Mouse (Mus musculus) liver, embryonic 13.5 days (tissue): ENCODE data around the gene Rnf111. TPM values are rescaled to one million over a fixed set of nuclear protein-coding genes. Genes with fewer than 3 reads are reported as not detected.

Experiments used
- ATAC-seq: fragments of 200-750 bp; cut with Nextera tagmentation; 2 replicates; pipeline ENCODE4 v1.8.0; 2017; ENCODE audit warnings: low read depth, mild to moderate bottlenecking, moderate number of reproducible peaks, moderate library complexity
- DNase-seq: peaks from one replicate; pipeline ENCODE4 v3.0.0; 2022
- H3K27ac ChIP-seq: fragments of 300-500 bp; sonication (generic); 2 replicates; pipeline ENCODE4 v1.5.1; 2015; ENCODE audit warnings: moderate library complexity, mild to moderate bottlenecking, inconsistent platforms
- H3K27me3 ChIP-seq: fragments of 300-500 bp; sonication (generic); 2 replicates; pipeline ENCODE4 v1.6.1; 2015; ENCODE audit warnings: mild to moderate bottlenecking, inconsistent platforms
- H3K36me3 ChIP-seq: fragments of 300-500 bp; sonication (generic); 2 replicates; pipeline ENCODE4 v1.6.1; 2015; ENCODE audit warnings: mild to moderate bottlenecking, inconsistent platforms
- H3K4me1 ChIP-seq: fragments of 300-500 bp; sonication (generic); replicated peaks from 2 replicates; pipeline ENCODE4 v1.6.1; 2015; ENCODE audit warnings: inconsistent platforms
- H3K4me2 ChIP-seq: fragments of 300-500 bp; sonication (generic); 2 replicates; pipeline ENCODE4 v1.6.1; 2015; ENCODE audit warnings: inconsistent platforms, mild to moderate bottlenecking, moderate library complexity
- H3K4me3 ChIP-seq: fragments of 300-500 bp; sonication (generic); replicated peaks from 2 replicates; pipeline ENCODE4 v1.5.1; 2015; ENCODE audit warnings: mild to moderate bottlenecking, inconsistent platforms
- H3K9ac ChIP-seq: fragments of 300-500 bp; sonication (generic); 2 replicates; pipeline ENCODE4 v1.6.1; 2015; ENCODE audit warnings: mild to moderate bottlenecking, inconsistent platforms
- H3K9me3 ChIP-seq: fragments of 300-500 bp; sonication (generic); replicated peaks from 2 replicates; pipeline ENCODE4 v1.6.1; 2016; ENCODE audit warnings: inconsistent platforms
- WGBS: fragments of 180-500 bp; shearing (Covaris S2); methylation state at CpG from one replicate; pipeline ENCODE4 v1.1.7; 2015; ENCODE audit not compliant: insufficient replicate concordance; 5-methylcytosine and 5-hydroxymethylcytosine counted together
- polyA plus RNA-seq: library from polyadenylated mRNA; unstranded; fragments of >200 nt; fragmentation: Nextera tagmentation; extraction: Ambion mirVana; gene quantifications from 2 replicates; pipeline ENCODE4 v1.2.1, GENCODE M21; 2015

Gene Rnf111
- polyA plus RNA-seq, 1 experiment from 2014 or later, result 7.2 TPM

DNA sequence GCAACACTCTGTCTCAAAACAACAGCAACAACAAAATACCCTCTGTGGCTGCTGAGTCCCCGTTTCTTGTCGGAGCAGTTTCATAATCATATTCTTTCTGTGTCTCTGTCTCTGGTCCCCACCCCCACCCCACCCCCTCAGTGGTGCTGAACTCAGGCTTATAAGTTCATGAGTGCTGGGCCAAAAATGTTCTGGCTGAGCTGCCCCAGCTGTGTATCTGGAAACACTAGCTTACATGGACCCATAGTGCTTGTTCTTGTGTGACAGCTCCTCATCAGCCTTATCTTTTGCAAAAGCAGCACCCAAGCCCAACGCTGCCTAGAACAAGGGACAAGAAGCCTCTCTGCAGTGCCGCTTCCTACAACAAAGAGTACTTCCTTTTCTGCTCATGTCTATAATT lies 63.6 kb downstream of the Rnf111 start:
- Histone ChIP-seq H3K4me2 (no peak overlapping the region), H3K4me1 (peaks cover 4% of the 10 kb centered on the region), H3K9me3 (no peaks in the 10 kb centered on the region), H3K36me3 (peaks cover 80% of the 10 kb centered on the region), H3K4me3 (no peak overlapping the region), H3K9ac (no peak overlapping the region), H3K27ac (no peak overlapping the region), H3K27me3 (no peaks in the 10 kb centered on the region)
- no peak for DNase-seq
- no peak for ATAC-seq
- 79% methylated on average over 4 of the region's 4 CpGs for WGBS

DNA sequence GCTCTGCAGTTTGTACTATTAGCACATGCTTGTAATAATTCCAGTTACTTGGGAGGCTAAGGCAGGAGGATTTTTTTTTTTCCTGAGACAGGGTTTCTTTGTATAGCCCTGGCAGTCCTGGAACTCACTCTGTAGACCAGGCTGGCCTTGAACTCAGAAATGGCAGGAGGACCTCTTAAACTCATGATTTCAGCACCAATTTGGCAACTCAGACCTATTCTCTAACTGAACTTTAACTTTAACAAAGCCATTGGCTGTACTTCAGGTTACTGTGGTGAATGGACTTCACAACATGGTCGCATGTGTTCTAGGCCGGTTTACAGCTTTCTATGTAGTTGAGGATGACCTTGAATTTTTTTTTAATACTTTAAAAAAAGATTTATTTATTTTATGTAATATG lies 80.9 kb downstream of the Rnf111 start:
- H3K27me3 ChIP-seq, result no peaks in the 10 kb centered on the region
- no peak overlapping the region for H3K27ac ChIP-seq
- peaks cover 46% of the 10 kb centered on the region for H3K36me3 ChIP-seq
- no peak overlapping the region for H3K9ac ChIP-seq
- no peak overlapping the region for H3K4me2 ChIP-seq
- no peaks in the 10 kb centered on the region for H3K9me3 ChIP-seq
- ATAC-seq (no peak), DNase-seq (no peak)
- 87% methylated on average over 2 of the region's 2 CpGs for WGBS
- H3K4me3 ChIP-seq, result no peak overlapping the region
- peaks cover 26% of the 10 kb centered on the region for H3K4me1 ChIP-seq

DNA sequence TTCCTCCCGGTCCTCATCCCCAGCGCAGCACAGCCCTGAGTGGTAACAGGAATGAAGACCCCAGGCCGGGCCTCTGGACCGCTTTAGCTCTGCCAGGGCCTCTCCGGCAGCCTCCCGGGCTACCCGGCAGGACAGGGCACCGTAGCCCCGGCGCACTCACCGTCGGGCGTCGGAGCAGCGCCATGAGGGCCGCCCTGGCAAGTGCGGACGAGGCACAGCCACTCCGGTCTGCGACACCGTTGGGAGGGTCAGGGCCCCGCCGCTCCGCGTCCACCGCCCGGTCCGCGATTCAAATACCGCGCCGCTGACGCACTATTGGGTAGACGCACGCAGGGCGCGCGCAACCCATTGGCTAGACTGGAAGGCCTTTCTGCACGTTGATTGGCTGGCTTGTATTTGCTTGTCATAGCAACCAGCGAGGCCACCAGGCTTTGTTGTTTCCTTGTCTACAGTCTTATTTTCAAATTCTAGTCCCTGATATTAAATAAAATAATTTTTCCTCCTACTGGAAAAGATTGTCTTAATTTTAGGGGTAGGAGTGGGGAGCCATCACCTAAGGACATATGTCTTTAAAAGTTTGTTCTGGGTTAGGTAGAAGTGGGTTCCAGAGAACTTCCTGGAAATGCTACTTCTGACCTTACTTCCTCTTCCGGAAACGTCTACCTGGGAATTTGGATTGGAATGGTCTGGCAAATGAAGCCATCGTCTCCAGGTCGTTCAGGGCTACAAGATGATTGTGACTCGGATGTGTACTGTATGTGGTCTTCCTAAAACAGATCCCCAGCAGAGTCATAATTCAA lies 82.1 kb downstream of the Rnf111 start, which contains the start of gene Ccnb2:
Gene Ccnb2, minus strand, starts transcription at position 291 of the 800 bp plus-strand sequence.
- ATAC-seq (peak; percentile 100), DNase-seq (peak; percentile 91)
- Histone ChIP-seq H3K27ac (peak within 1 kb of the TSS; percentile 97), H3K9ac (peak within 1 kb of the TSS; percentile 99), H3K27me3 (no peaks in the 10 kb centered on the region), H3K4me3 (peak within 1 kb of the TSS; percentile 97), H3K4me2 (peak within 1 kb of the TSS; percentile 77), H3K9me3 (no peaks in the 10 kb centered on the region), H3K36me3 (peaks cover 47% of the 10 kb centered on the region), H3K4me1 (peaks cover 26% of the 10 kb centered on the region)
- 1% methylated on average over 45 of the region's 45 CpGs for WGBS

DNA sequence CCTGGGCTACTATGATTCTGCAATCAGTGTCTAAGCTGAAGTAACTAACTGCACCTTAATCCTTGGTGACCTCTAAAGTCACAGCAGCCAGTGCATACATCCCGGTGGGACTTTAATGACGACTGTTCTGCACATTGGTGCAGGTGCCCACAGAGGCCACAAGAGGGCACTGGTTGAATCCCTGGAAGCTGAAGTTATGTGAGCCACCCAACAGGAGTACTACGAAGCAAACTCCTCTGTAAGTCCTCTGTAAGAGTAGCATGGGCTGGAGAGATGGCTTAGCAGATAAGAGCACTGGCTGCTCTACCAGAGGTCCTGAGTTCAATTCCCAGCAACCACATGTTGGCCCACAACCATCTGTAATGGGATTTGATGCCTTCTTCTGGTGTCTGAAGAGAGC lies 87.1 kb downstream of the Rnf111 start:
- Histone ChIP-seq H3K4me1 (peaks cover 20% of the 10 kb centered on the region), H3K27me3 (no peaks in the 10 kb centered on the region), H3K9me3 (no peaks in the 10 kb centered on the region), H3K27ac (no peak overlapping the region), H3K36me3 (peaks cover 78% of the 10 kb centered on the region), H3K4me3 (no peak overlapping the region), H3K9ac (no peak overlapping the region), H3K4me2 (no peak overlapping the region)
- 63% methylated on average over 3 of the region's 3 CpGs for WGBS
- DNase-seq (peak; percentile 18), ATAC-seq (no peak)

DNA sequence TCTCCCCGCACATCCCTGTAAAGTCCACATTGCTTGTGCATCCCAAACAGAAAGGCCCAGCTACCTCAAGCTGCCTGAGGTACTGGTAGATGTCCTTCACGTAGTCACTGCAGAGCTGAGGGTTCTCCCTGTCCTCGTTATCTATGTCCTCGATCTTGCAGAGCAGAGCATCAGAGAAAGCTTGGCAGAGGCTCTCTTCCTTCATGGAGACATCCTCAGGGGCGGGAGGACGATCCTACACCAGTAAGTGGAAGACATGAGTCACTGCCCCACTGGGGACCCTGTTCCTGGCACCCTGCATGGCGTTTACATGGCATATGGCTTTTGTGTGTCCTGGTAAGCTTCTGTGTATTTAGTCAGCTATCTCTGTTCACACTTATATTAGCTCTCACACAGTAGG lies 90.5 kb downstream of the Rnf111 start:
- ATAC-seq (no peak), DNase-seq (no peak)
- Histone ChIP-seq H3K4me1 (no peaks in the 10 kb centered on the region), H3K27me3 (no peaks in the 10 kb centered on the region), H3K27ac (no peak overlapping the region), H3K9ac (no peak overlapping the region), H3K36me3 (peaks cover 98% of the 10 kb centered on the region), H3K4me3 (no peak overlapping the region), H3K9me3 (no peaks in the 10 kb centered on the region), H3K4me2 (no peak overlapping the region)
- 88% methylated on average over 7 of the region's 7 CpGs for WGBS

DNA sequence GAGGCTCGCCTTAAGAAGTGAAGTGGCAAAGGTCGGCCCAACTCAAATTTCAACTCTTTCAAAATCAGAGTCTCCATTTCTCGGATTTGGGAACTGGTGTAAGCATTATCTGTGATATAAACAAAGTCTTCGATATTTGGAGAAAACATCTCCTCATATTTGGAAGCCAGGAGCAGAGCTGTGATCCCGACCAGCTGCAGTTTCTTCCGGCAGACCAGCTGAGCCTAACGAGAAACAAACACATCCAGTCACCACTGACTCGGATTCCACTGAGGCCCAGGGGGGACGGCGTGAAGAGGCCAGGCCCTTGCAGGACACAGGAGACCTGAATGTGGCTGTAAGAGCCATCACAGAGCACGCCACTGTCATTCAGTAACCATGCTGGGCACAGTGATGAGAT lies 92.9 kb downstream of the Rnf111 start:
- no peak overlapping the region for H3K9ac ChIP-seq
- H3K4me2 ChIP-seq, result no peak overlapping the region
- no peaks in the 10 kb centered on the region for H3K27me3 ChIP-seq
- H3K9me3 ChIP-seq, result no peaks in the 10 kb centered on the region
- DNase-seq (no peak), ATAC-seq (no peak)
- H3K4me1 ChIP-seq, result no peaks in the 10 kb centered on the region
- H3K27ac ChIP-seq, result no peak overlapping the region
- 86% methylated on average over 11 of the region's 11 CpGs for WGBS
- peaks cover 95% of the 10 kb centered on the region for H3K36me3 ChIP-seq
- H3K4me3 ChIP-seq, result no peak overlapping the region

DNA sequence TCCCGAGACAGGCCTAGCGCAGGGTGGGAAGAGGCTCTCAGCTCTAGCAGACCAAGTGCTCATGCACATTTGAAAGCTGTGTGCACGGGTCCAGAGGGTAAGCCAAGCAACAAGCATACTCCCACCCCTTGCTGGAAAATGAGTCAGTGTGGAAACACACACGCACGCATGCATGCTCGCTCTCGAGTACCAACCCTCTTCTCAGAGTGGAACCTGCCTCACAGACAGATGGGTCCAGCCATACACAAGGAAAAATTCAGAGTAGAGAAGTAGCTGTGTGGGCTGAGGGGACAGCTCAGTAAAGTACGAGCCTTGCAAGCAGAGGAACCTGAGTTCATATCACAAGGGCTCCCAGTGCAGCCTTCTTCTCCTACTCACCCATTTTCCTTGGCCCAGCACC lies 93.8 kb downstream of the Rnf111 start:
- peaks cover 86% of the 10 kb centered on the region for H3K36me3 ChIP-seq
- H3K4me2 ChIP-seq, result no peak overlapping the region
- ATAC-seq, result no peak
- no peak overlapping the region for H3K4me3 ChIP-seq
- no peaks in the 10 kb centered on the region for H3K27me3 ChIP-seq
- no peak overlapping the region for H3K27ac ChIP-seq
- H3K9me3 ChIP-seq, result no peaks in the 10 kb centered on the region
- no peaks in the 10 kb centered on the region for H3K4me1 ChIP-seq
- no peak overlapping the region for H3K9ac ChIP-seq
- no peak for DNase-seq
- 91% methylated on average over 8 of the region's 8 CpGs for WGBS

DNA sequence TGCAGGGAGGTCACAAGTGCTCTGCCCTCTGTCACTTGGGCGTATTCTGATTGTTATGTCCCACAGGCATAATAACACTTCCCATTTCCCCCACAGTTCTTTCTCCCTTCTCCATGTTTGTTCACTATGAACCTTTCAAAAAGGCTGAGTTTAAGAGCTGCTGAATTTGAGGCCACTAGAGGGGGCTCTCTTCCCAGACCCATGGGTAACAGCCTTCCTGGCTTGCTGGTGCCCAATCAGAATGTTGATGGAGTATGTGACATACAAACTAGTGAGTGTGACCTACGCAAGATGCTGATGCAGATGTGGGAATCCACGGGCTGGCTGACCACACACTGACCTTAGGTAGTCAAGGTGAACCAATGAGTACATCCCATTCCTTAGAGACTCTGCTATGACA lies 94.7 kb downstream of the Rnf111 start:
- no peaks in the 10 kb centered on the region for H3K27me3 ChIP-seq
- no peak for DNase-seq
- H3K36me3 ChIP-seq, result peaks cover 76% of the 10 kb centered on the region

DNA sequence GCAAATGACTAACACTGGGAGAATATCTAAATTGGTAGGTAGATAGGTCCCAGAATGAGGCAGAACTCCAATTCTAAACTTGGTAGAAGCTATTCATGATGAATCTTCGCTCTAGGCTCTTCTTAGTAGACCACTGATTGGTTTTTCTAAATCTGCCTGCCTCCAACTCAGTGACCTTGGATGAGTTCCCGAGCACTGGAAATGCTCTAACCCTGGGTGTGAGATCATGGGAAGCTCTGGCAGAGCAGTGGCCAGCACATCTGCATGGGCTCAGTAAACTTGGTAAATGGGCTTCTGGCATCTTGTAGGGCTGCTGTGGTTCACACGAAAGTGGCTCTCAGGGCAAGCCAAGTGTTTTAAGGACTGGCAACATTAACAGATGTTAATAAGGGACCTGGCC lies 96.9 kb downstream of the Rnf111 start:
- Histone ChIP-seq H3K9ac (no peak overlapping the region), H3K36me3 (peaks cover 54% of the 10 kb centered on the region), H3K4me2 (no peak overlapping the region), H3K4me1 (no peaks in the 10 kb centered on the region), H3K27ac (no peak overlapping the region), H3K9me3 (no peaks in the 10 kb centered on the region), H3K4me3 (no peak overlapping the region), H3K27me3 (no peaks in the 10 kb centered on the region)
- DNase-seq (no peak), ATAC-seq (no peak)
- 86% methylated on average over 3 of the region's 3 CpGs for WGBS

More for the DNA sequence above, 94.7 kb downstream of the Rnf111 start:
- Histone ChIP-seq H3K9ac (no peak overlapping the region), H3K27ac (no peak overlapping the region), H3K9me3 (no peaks in the 10 kb centered on the region), H3K4me2 (no peak overlapping the region), H3K4me1 (no peaks in the 10 kb centered on the region), H3K4me3 (no peak overlapping the region)
- ATAC-seq, result no peak
- WGBS, result 95% methylated on average over 3 of the region's 3 CpGs

DNA sequence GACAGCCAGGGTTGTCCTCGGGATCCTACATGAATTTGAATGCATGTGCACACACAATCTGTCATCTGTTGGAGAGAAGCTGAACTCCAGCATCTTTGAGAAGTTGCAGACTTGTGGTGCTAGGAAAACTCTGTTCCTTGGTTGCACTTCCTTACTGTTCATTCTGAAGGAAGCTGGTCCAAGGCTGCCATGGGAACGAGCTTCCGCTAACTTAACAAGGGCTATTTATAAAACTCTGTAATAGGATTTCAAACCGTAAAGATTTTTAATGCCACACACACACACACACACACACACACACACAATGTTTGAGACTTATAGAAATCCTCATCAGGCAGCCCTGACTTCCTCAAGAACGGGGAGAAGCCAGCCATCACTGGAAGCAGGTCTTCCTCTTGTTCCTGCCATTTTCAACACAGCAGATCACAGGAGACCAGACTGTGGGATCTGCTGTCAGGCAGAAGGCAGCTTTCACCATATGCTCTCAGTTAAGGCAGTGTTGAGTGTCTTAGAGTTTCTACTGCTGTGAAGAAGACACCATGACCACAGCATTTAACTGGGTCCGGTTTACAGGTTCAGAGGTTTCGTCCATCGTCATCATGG lies 101.5 kb downstream of the Rnf111 start:
- 81% methylated on average over 8 of the region's 8 CpGs for WGBS
- DNase-seq (no peak), ATAC-seq (no peak)
- Histone ChIP-seq H3K27me3 (no peaks in the 10 kb centered on the region), H3K9ac (no peak overlapping the region), H3K36me3 (peaks cover 9% of the 10 kb centered on the region), H3K4me1 (no peaks in the 10 kb centered on the region), H3K27ac (no peak overlapping the region), H3K4me2 (no peak overlapping the region), H3K4me3 (no peak overlapping the region), H3K9me3 (no peaks in the 10 kb centered on the region)

DNA sequence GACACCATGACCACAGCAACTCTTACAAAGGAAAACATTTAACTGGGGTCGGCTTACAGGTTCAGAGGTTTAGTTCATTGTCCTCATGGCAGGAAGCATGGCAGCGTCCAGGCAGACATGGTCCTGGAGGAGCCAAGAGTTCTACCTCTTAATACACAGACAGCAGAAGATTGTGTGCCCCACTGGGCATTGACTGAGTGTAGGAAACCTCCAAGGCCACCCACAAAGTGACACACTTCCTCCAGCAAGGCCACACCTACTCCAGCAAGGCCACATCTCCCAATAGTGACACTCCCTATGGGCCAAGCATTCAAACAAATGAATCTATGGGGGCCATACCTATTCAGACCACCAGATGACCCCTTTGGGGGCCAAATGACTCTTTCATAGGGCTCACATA lies 107.4 kb downstream of the Rnf111 start:
- Histone ChIP-seq H3K9me3 (no peaks in the 10 kb centered on the region), H3K27me3 (no peaks in the 10 kb centered on the region), H3K4me2 (no peak overlapping the region), H3K4me3 (no peak overlapping the region), H3K36me3 (no peaks in the 10 kb centered on the region), H3K27ac (no peak overlapping the region), H3K4me1 (peaks cover 12% of the 10 kb centered on the region), H3K9ac (no peak overlapping the region)
- DNase-seq, result no peak
- WGBS, result 75% methylated on average over 2 of the region's 2 CpGs
- no peak for ATAC-seq

DNA sequence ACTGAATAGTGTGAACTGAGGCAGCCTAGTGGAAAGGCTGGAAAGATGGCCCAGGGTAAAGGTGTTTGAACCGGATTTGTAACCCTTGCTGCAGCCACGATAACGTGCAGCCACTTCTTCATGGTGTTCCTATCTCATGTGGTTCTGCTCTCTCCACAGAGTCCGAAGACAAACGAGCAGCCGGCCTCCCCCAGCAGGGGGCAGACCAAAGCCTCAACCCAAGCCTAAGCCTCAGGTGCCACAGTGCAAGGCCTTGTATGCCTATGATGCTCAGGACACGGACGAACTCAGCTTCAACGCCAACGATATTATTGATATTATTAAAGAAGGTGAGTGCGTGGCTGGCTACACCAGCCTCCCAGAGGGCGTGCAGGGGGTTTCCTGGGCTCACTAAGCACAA lies 107.9 kb downstream of the Rnf111 start:
- Histone ChIP-seq H3K36me3 (no peaks in the 10 kb centered on the region), H3K9ac (no peak overlapping the region), H3K27ac (no peak overlapping the region), H3K4me3 (no peak overlapping the region), H3K4me2 (no peak overlapping the region), H3K27me3 (no peaks in the 10 kb centered on the region), H3K9me3 (no peaks in the 10 kb centered on the region), H3K4me1 (peaks cover 12% of the 10 kb centered on the region)
- ATAC-seq (no peak), DNase-seq (no peak)
- 66% methylated on average over 12 of the region's 12 CpGs for WGBS
